ENCODE assay signal across 14 mouse cellular contexts in the genomic region with DNA sequence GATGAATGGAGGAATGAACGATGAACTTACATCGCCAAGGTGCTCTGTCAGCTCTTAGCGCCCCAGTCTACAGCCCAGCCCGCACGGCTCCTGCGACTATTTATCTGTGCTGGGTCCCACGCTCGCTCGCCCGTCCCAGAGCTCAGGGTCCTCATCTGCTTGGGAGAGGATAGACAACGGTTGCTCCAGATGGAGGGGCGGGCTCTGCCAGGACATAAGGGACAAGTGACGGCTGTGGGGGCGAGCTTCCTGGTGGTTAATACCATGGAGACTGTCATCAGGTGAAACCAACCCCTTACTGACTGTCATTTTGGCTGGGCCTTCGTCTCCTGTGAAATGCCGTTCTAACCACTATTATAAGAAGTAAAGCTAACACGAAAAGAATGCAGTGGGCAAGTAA.
A peak's percentile ranks its signal among the peaks of the same experiment; 100 is the strongest.
DNase-seq lines count a peak whose midpoint lies in the region.
"Had no signal": no experiment of that assay in that cellular context is flagged by ENCODE, and none has a peak within 500 bp of the region (broad histone marks: within the 10 kb centered on the region; RNA-seq: fewer than 3 reads in every experiment).

No protein-coding gene starts in this region.

- DNase-seq in layer of hippocampus, adult 18-20 months (ENCODE audit: low spot score in 2 of 2): peak; percentile 23 to 57
- no peak for DNase-seq in layer of hippocampus, postnatal 36 days
- peak; percentile 58 for DNase-seq in layer of hippocampus, adult 9-11 months
- no peak for DNase-seq in layer of hippocampus, postnatal 25 days (ENCODE audit: extremely low spot score in 1 of 2, low spot score in 1 of 2)
- DNase-seq: adrenal gland, adult 2 months; adrenal gland, postnatal 10 days; adrenal gland, postnatal 25 days; cerebellum, adult 11 months; cerebellum, adult 18-20 months; cerebellum, adult 8-10 months; cerebellum, adult 9-11 months; cerebellum, postnatal 14 days; cerebellum, postnatal 36 days; embryo, embryonic 11 days had no signal

Comparison
In these comparisons a context has a peak if more than half of its experiments do, and no peak if none do; other contexts are left out.
1. DNase-seq: peak in layer of hippocampus, adult 18-20 months (2 of 2) and layer of hippocampus, adult 9-11 months (single experiment); none in layer of hippocampus, postnatal 36 days (0 of 2) and layer of hippocampus, postnatal 25 days (0 of 2).